Mouse (Mus musculus) spleen, adult 2 months (tissue): ENCODE measurements around the gene Taco1. TPM values are rescaled to one million over a fixed set of nuclear protein-coding genes. Genes with fewer than 3 reads are reported as not detected.
"Not testable (repeated sequence)": the region's sequence is repeated elsewhere in the genome, so short reads cannot be mapped to it uniquely, and the experiment has no call there.

Experiments used
- DNase-seq, 2 experiments: peaks; one replicate each; pipeline versions ENCODE4 v3.0.0 to v3.0.0-alpha.2; 2012 to 2021; ENCODE audit warnings: low spot score in 2 of 2, low read depth in 1 of 2
- H3K27ac ChIP-seq: fragments of 200-500 bp; 2 replicates; pipeline ENCODE4 v1.5.1; 2012; ENCODE audit warnings: low read length, inconsistent platforms; ENCODE audit not compliant: insufficient read depth
- H3K27me3 ChIP-seq: fragments of 200-500 bp; 2 replicates; pipeline ENCODE4 v1.6.1; 2012; ENCODE audit warnings: mild to moderate bottlenecking, moderate library complexity, low read length, inconsistent platforms; ENCODE audit not compliant: control insufficient read depth, insufficient read depth
- H3K36me3 ChIP-seq: fragments of 200-500 bp; 2 replicates; pipeline ENCODE4 v1.6.1; 2012; ENCODE audit warnings: mild to moderate bottlenecking, low read length, inconsistent platforms; ENCODE audit not compliant: control insufficient read depth, insufficient read depth
- H3K4me1 ChIP-seq: fragments of 200-500 bp; 2 replicates; pipeline ENCODE4 v1.6.1; 2011; ENCODE audit warnings: inconsistent platforms; ENCODE audit not compliant: control insufficient read depth, insufficient read depth, insufficient read length
- H3K4me3 ChIP-seq: fragments of 200-500 bp; 2 replicates; pipeline ENCODE4 v1.5.1; 2011; ENCODE audit warnings: mild to moderate bottlenecking, inconsistent platforms; ENCODE audit not compliant: insufficient read depth, insufficient read length; ENCODE audit errors: extremely low read depth
- CTCF ChIP-seq: fragments of 200-500 bp; IDR thresholded peaks from 2 replicates; pipeline ENCODE4 v1.5.1; 2011; ENCODE audit warnings: mild to moderate bottlenecking, inconsistent platforms; ENCODE audit not compliant: insufficient read depth, insufficient read length, insufficient replicate concordance; ENCODE audit errors: extremely low read depth
- POLR2A ChIP-seq: fragments of 200-500 bp; IDR thresholded peaks from 2 replicates; pipeline ENCODE4 v1.6.1; 2011; ENCODE audit warnings: low read depth, low read length, inconsistent platforms
- WGBS: fragments of 180-500 bp; shearing (Covaris S2); methylation state at CpG from one replicate; pipeline ENCODE4 v1.1.7; 2018; 5-methylcytosine and 5-hydroxymethylcytosine counted together
- polyA plus RNA-seq: library from polyadenylated mRNA; depleted of rRNA; stranded (reverse); fragments of >200 nt; gene quantifications from 2 replicates; pipeline ENCODE4 v1.2.3, GENCODE M21; 2012; rRNA removed

Taco1 gene
- 6.1 and 7.6 TPM in 2 replicates for polyA plus RNA-seq

GRCm38 (mm10) chr11:106065923-106066571 is at the start of gene Taco1:
Gene Taco1 (plus strand): TSS chr11:106066061.
- no peaks in the 10 kb centered on the region; the same call in 1 of the 2 replicates for H3K4me1 ChIP-seq
- under 1% methylated on average over 49 of the region's 49 CpGs for WGBS
- no peaks in the 10 kb centered on the region for H3K27me3 ChIP-seq
- H3K4me3 ChIP-seq = peak within 1 kb of the TSS; percentile 72
- DNase-seq = peak; percentile 87 to 89
- TF ChIP-seq CTCF (peak; percentile 53; the same call in 1 of the 2 replicates), POLR2A (peak; percentile 36; the same call in 1 of the 2 replicates)
- no peaks in the 10 kb centered on the region for H3K36me3 ChIP-seq
- H3K27ac ChIP-seq = peak within 1 kb of the TSS; percentile 70

GRCm38 (mm10) chr11:106016440-106016839 is 49.4 kb upstream of the Taco1 start:
- Histone ChIP-seq H3K36me3 (no peaks in the 10 kb centered on the region), H3K27ac (no peak overlapping the region), H3K27me3 (peaks cover 9% of the 10 kb centered on the region; the same call in 1 of the 2 replicates), H3K4me3 (no peak overlapping the region), H3K4me1 (peaks cover 5% of the 10 kb centered on the region)
- WGBS = 74% methylated on average over 5 of the region's 5 CpGs
- TF ChIP-seq CTCF = no peak
- no peak for TF ChIP-seq POLR2A
- DNase-seq = no peak

- no peak overlapping the region for H3K27ac ChIP-seq
- H3K4me3 ChIP-seq = no peak overlapping the region
- H3K4me1 ChIP-seq = peaks cover 5% of the 10 kb centered on the region
- peaks cover 10% of the 10 kb centered on the region for H3K27me3 ChIP-seq
- TF ChIP-seq POLR2A (no peak), CTCF (no peak)
- 3% methylated on average over 50 of the region's 50 CpGs for WGBS
- DNase-seq = no peak
- no peaks in the 10 kb centered on the region for H3K36me3 ChIP-seq
Measured at GRCm38 (mm10) chr11:106020051-106020763, 45.7 kb upstream of the Taco1 start.

GRCm38 (mm10) chr11:106025774-106026173 is 40.1 kb upstream of the Taco1 start:
- Histone ChIP-seq H3K36me3 (peaks cover 5% of the 10 kb centered on the region), H3K27me3 (peaks cover 2% of the 10 kb centered on the region), H3K4me3 (no peak overlapping the region), H3K4me1 (no peaks in the 10 kb centered on the region; the same call in 1 of the 2 replicates), H3K27ac (no peak overlapping the region)
- 83% methylated on average over 3 of the region's 3 CpGs for WGBS
- TF ChIP-seq CTCF (no peak), POLR2A (no peak)
- no peak for DNase-seq

GRCm38 (mm10) chr11:106026465-106027151 is 39.3 kb upstream of the Taco1 start:
- Histone ChIP-seq H3K27ac (no peak overlapping the region), H3K4me3 (no peak overlapping the region), H3K4me1 (no peaks in the 10 kb centered on the region; the same call in 1 of the 2 replicates), H3K27me3 (peaks cover 2% of the 10 kb centered on the region; the same call in 1 of the 2 replicates), H3K36me3 (peaks cover 5% of the 10 kb centered on the region)
- TF ChIP-seq CTCF (peak; percentile 88; the same call in 1 of the 2 replicates), POLR2A (no peak)
- DNase-seq = peak; percentile 54 to 60
- 30% methylated on average over 11 of the region's 11 CpGs for WGBS

- WGBS = 97% methylated on average over 5 of the region's 5 CpGs
- no peak overlapping the region for H3K4me3 ChIP-seq
- no peaks in the 10 kb centered on the region for H3K27me3 ChIP-seq
- TF ChIP-seq POLR2A (no peak), CTCF (no peak)
- no peak for DNase-seq
- H3K36me3 ChIP-seq = peaks cover 5% of the 10 kb centered on the region
- H3K4me1 ChIP-seq = no peaks in the 10 kb centered on the region; the same call in 1 of the 2 replicates
- no peak overlapping the region for H3K27ac ChIP-seq
Measured at GRCm38 (mm10) chr11:106027607-106028006, 38.3 kb upstream of the Taco1 start.

GRCm38 (mm10) chr11:106032074-106032473 is 33.8 kb upstream of the Taco1 start:
- WGBS = 18% methylated on average over 15 of the region's 25 CpGs
- not testable (repeated sequence) for H3K27me3 ChIP-seq, H3K27ac ChIP-seq, DNase-seq, H3K36me3 ChIP-seq, H3K4me1 ChIP-seq
- peak overlapping the region; percentile 36; the same call in 1 of the 2 replicates for H3K4me3 ChIP-seq
